Mouse (Mus musculus) retina, embryonic 14.5 days (tissue): ENCODE measurements at regions not wholly inside any gene's neighbourhood (a gene's known extent, or its start where the extent isn't known, plus 50 kb on each side); places are given as distances from the start of the nearest gene placed in this dataset.

Experiments used
- DNase-seq: peaks from one replicate; pipeline ENCODE4 v3.0.0-alpha.2; 2015; ENCODE audit warnings: low spot score

- DNase-seq, result peak; percentile 36
Observed at GRCm38 (mm10) chr1:72963449-72963848, 52.3 kb downstream of the Tnp1 start.

- no peak for DNase-seq
Observed at GRCm38 (mm10) chr1:72960241-72960653, 55.5 kb downstream of the Tnp1 start.

GRCm38 (mm10) chr1:72955387-72955786, 60.3 kb downstream of the Tnp1 start:
- no peak for DNase-seq

- DNase-seq, result no peak
Observed at GRCm38 (mm10) chr1:72952896-72953295, 62.8 kb downstream of the Tnp1 start.

GRCm38 (mm10) chr1:72951802-72952201, 63.9 kb downstream of the Tnp1 start:
- no peak for DNase-seq

- DNase-seq, result no peak
Observed at GRCm38 (mm10) chr1:72951365-72951764, 64.3 kb downstream of the Tnp1 start.

- DNase-seq, result no peak
Observed at GRCm38 (mm10) chr1:72946235-72946634, 69.5 kb downstream of the Tnp1 start.

GRCm38 (mm10) chr1:72945750-72946102, 70.0 kb downstream of the Tnp1 start:
- peak; percentile 15 for DNase-seq

GRCm38 (mm10) chr1:72944805-72945749, 70.4 kb upstream of the Igfbp5 start:
- DNase-seq, result peak; percentile 39

- DNase-seq, result no peak
Observed at GRCm38 (mm10) chr1:72944221-72944620, 69.5 kb upstream of the Igfbp5 start.

GRCm38 (mm10) chr1:72943082-72943481, 68.4 kb upstream of the Igfbp5 start:
- DNase-seq, result no peak

- DNase-seq, result no peak
Observed at GRCm38 (mm10) chr1:72942351-72942750, 67.7 kb upstream of the Igfbp5 start.

- no peak for DNase-seq
Observed at GRCm38 (mm10) chr1:72939948-72940347, 65.3 kb upstream of the Igfbp5 start.

- DNase-seq, result no peak
Observed at GRCm38 (mm10) chr1:72936681-72937465, 62.2 kb upstream of the Igfbp5 start.

GRCm38 (mm10) chr1:72936231-72936630, 61.5 kb upstream of the Igfbp5 start:
- no peak for DNase-seq

- DNase-seq, result no peak
Observed at GRCm38 (mm10) chr1:72935084-72935483, 60.4 kb upstream of the Igfbp5 start.

GRCm38 (mm10) chr1:72929774-72930173, 55.1 kb upstream of the Igfbp5 start:
- DNase-seq, result no peak
